Mouse (Mus musculus) neural tube, embryonic 14.5 days (tissue): ENCODE results near the gene Nsdhl. TPM values are rescaled to one million over a fixed set of nuclear protein-coding genes. Genes with fewer than 3 reads are reported as not detected.
A peak's percentile ranks its signal among the peaks of the same experiment; 100 is the strongest.

Experiments
- microRNA counts: library from miRNA; unstranded; fragments of <30 nt; microRNA quantifications from one replicate; lab custom pipeline; 2016
- microRNA-seq: library from miRNA; unstranded; fragments of <30 nt; microRNA quantifications from one replicate; pipeline ENCODE4, GENCODE M21; 2016
- polyA plus RNA-seq: library from polyadenylated mRNA; unstranded; fragments of >200 nt; fragmentation: Nextera tagmentation; extraction: Ambion mirVana; gene quantifications from 2 replicates; pipeline ENCODE4 v1.2.1, GENCODE M21; 2014

The Nsdhl gene
- polyA plus RNA-seq, 1 experiment from 2014 or later: 56.1 TPM

MicroRNA genes within 50 kb of the gene (microRNA counts, 519-probe panel; counts per million panel counts)
- microRNA mmu-miR-2137 (lab: Ali Mortazavi, UCI): not detected

Small RNAs within 50 kb of the gene (microRNA-seq; reads per million reads assigned to microRNA genes)
- gene Mir2137: 7.1 reads per million, percentile 14 among the genes with 10 or more reads in this experiment

Other genes starting within 250 kb of the Nsdhl start
- 3.4 and 4.5 TPM in 2 replicates for gene Gabrq, start 93.4 kb upstream of the Nsdhl start, polyA plus RNA-seq
- gene Cetn2, start 146 bp upstream of the Nsdhl start, polyA plus RNA-seq: 62.6 and 80.1 TPM in 2 replicates
- 0.45 and 0.83 TPM in 2 replicates for gene Zfp185, start 68.8 kb downstream of the Nsdhl start, polyA plus RNA-seq
- 0.12 and 0.19 TPM in 2 replicates for gene Pnma5, start 118.5 kb downstream of the Nsdhl start, polyA plus RNA-seq
- gene Pnma3, start 146.2 kb downstream of the Nsdhl start, polyA plus RNA-seq: 2.2 and 4.6 TPM in 2 replicates
- 0.33 TPM in 1 of 2 replicates, not detected in the other for gene Xlr4a, start 163.9 kb downstream of the Nsdhl start, polyA plus RNA-seq
- gene Xlr3a, start 178.5 kb downstream of the Nsdhl start, polyA plus RNA-seq: 2.7 and 6.0 TPM in 2 replicates
- 0.70 TPM in 1 of 2 replicates, not detected in the other for gene Gm14685, start 198.5 kb downstream of the Nsdhl start, polyA plus RNA-seq
- gene Xlr5b, start 230.2 kb downstream of the Nsdhl start, polyA plus RNA-seq: not detected in 2 replicates
- gene DXBay18, start 230.9 kb downstream of the Nsdhl start, polyA plus RNA-seq: 0.52 TPM in 1 of 2 replicates, not detected in the other